ENCODE assay signal across 16 mouse cellular contexts in genomic region chr2:173993431-173993955, GRCm38 (mm10).
DNase-seq lines count a peak whose midpoint lies in the region; ATAC-seq and TF ChIP-seq lines count a peak whose summit lies in the region.
"Had no signal": no experiment of that assay in that cellular context is flagged by ENCODE, and none has a peak within 500 bp of the region (broad histone marks: within the 10 kb centered on the region; RNA-seq: fewer than 3 reads in every experiment).

No protein-coding gene starts in this region.

- H3K4me2 ChIP-seq in neural tube, embryonic 14.5 days (ENCODE audit: low read depth, low read length) = no peak overlapping the region
- no peak overlapping the region for H3K4me2 ChIP-seq in hindbrain, postnatal 0 days (ENCODE audit: low read depth, low read length)
- H3K4me2 ChIP-seq: embryonic facial prominence, embryonic 13.5 days; forebrain, embryonic 12.5 days; liver, embryonic 13.5 days had no signal

- H3K36me3 ChIP-seq in neural tube, embryonic 14.5 days (ENCODE audit: control insufficient read depth, insufficient read depth, low read length) = no peaks in the 10 kb centered on the region
- H3K36me3 ChIP-seq in hindbrain, postnatal 0 days (ENCODE audit: insufficient read depth, low read length) = no peaks in the 10 kb centered on the region
- H3K36me3 ChIP-seq: embryonic facial prominence, embryonic 13.5 days; forebrain, embryonic 12.5 days; liver, embryonic 13.5 days had no signal

- H3K27ac ChIP-seq in neural tube, embryonic 14.5 days (ENCODE audit: low read depth, low read length) = peak overlapping the region; percentile 28; the same call in 1 of the 2 replicates
- no peak overlapping the region for H3K27ac ChIP-seq in hindbrain, postnatal 0 days
- H3K27ac ChIP-seq: embryonic facial prominence, embryonic 13.5 days; forebrain, embryonic 12.5 days; liver, embryonic 13.5 days had no signal

- H3K9ac ChIP-seq in neural tube, embryonic 14.5 days (replicated peaks; ENCODE audit: low read depth, low read length) = no peak overlapping the region
- no peak overlapping the region for H3K9ac ChIP-seq in hindbrain, postnatal 0 days (replicated peaks; ENCODE audit: low read length)
- H3K9ac ChIP-seq: forebrain, embryonic 12.5 days; liver, embryonic 13.5 days had no signal

- H3K4me3 ChIP-seq in neural tube, embryonic 14.5 days (ENCODE audit: low read depth, low read length) = no peak overlapping the region
- H3K4me3 ChIP-seq in hindbrain, postnatal 0 days (ENCODE audit: low read length) = no peak overlapping the region
- H3K4me3 ChIP-seq: embryonic facial prominence, embryonic 13.5 days; forebrain, embryonic 12.5 days; liver, embryonic 13.5 days; myocyte had no signal

- DNase-seq in layer of hippocampus, adult 11-12 months (ENCODE audit: low spot score) = peak; percentile 8
- DNase-seq in layer of hippocampus, adult 9-10 months (ENCODE audit: low spot score) = no peak
- DNase-seq in neural tube, embryonic 10.5 days (ENCODE audit: extremely low spot score, low spot score) = no peak
- DNase-seq in hindbrain, postnatal 0 days (ENCODE audit: low spot score) = no peak
- peak; percentile 42 for DNase-seq in telencephalon, adult 2 months (ENCODE audit: low read depth, low spot score)
- DNase-seq in adrenal gland, adult (ENCODE audit: inconsistent age in 2 of 2, low spot score in 1 of 2) = no peak
- DNase-seq: cerebellum, adult 11-12 months; gastrocnemius, postnatal 14 days; heart, postnatal 4 days; kidney, adult 18-20 months; liver, embryonic 13.5 days had no signal

- no peaks in the 10 kb centered on the region for H3K27me3 ChIP-seq in neural tube, embryonic 14.5 days (ENCODE audit: control insufficient read depth, insufficient read depth, low read length)
- H3K27me3 ChIP-seq in hindbrain, postnatal 0 days (ENCODE audit: insufficient read depth, low read length) = no peaks in the 10 kb centered on the region
- H3K27me3 ChIP-seq: embryonic facial prominence, embryonic 13.5 days; forebrain, embryonic 12.5 days; liver, embryonic 13.5 days had no signal

- no peaks in the 10 kb centered on the region for H3K9me3 ChIP-seq in neural tube, embryonic 14.5 days (ENCODE audit: control insufficient read depth, low read length)
- no peaks in the 10 kb centered on the region for H3K9me3 ChIP-seq in hindbrain, postnatal 0 days (ENCODE audit: low read length)
- H3K9me3 ChIP-seq: embryonic facial prominence, embryonic 13.5 days; forebrain, embryonic 12.5 days; liver, embryonic 13.5 days had no signal

- WGBS in neural tube, embryonic 14.5 days = 89% methylated on average over 5 of the region's 5 CpGs
- 84% methylated on average over 5 of the region's 5 CpGs for WGBS in hindbrain, postnatal 0 days

- no peak for ATAC-seq in neural tube, embryonic 14.5 days (ENCODE audit: low read depth)
- ATAC-seq in hindbrain, postnatal 0 days = 0 out of 2 replicates have a peak, but pooled peaks have one; percentile 8
- ATAC-seq: CD4-positive, CD25-positive, alpha-beta regulatory T cell, adult 4 months had no signal

- no peak for TF ChIP-seq CTCF in hindbrain, postnatal 0 days (IDR thresholded peaks at IDR 0.05; ENCODE audit: low read depth)

- peaks cover 17% of the 10 kb centered on the region; the same call in 1 of the 2 replicates for H3K4me1 ChIP-seq in neural tube, embryonic 14.5 days (ENCODE audit: control insufficient read depth, insufficient read depth, low read length)
- H3K4me1 ChIP-seq in hindbrain, postnatal 0 days (ENCODE audit: insufficient read depth, low read length) = peaks cover 5% of the 10 kb centered on the region; the same call in 1 of the 2 replicates
- H3K4me1 ChIP-seq: liver, embryonic 13.5 days had no signal

Comparison
In these comparisons a context has a peak if more than half of its experiments do, and no peak if none do; other contexts are left out.
1. DNase-seq: peak in layer of hippocampus, adult 11-12 months (single experiment) and telencephalon, adult 2 months (single experiment); none in layer of hippocampus, adult 9-10 months (single experiment), neural tube, embryonic 10.5 days (single experiment), hindbrain, postnatal 0 days (single experiment) and adrenal gland, adult (0 of 2).